Mouse (Mus musculus) heart, adult 2 months (tissue): Measurements from ENCODE around the gene Fgr. TPM values are rescaled to one million over a fixed set of nuclear protein-coding genes. Genes with fewer than 3 reads are reported as not detected.

ENCODE experiments used
- DNase-seq, 2 experiments: peaks; one replicate each; pipeline ENCODE4 v3.0.0; 2021
- H3K27ac ChIP-seq: fragments of 200-600 bp; 2 replicates; pipeline ENCODE4 v1.8.1; 2022
- H3K27me3 ChIP-seq: fragments of 200-500 bp; 2 replicates; pipeline ENCODE4 v1.6.1; 2012; ENCODE audit warnings: mild to moderate bottlenecking, low read length, inconsistent platforms, mixed read lengths; ENCODE audit not compliant: control insufficient read depth, insufficient read depth
- H3K36me3 ChIP-seq: fragments of 200-500 bp; 2 replicates; pipeline ENCODE4 v1.6.1; 2012; ENCODE audit warnings: low read length, inconsistent platforms; ENCODE audit not compliant: control insufficient read depth, insufficient read depth
- H3K4me1 ChIP-seq: fragments of 200-500 bp; 2 replicates; pipeline ENCODE4 v1.6.1; 2011; ENCODE audit warnings: low read length; ENCODE audit not compliant: control insufficient read depth, insufficient read depth
- H3K4me3 ChIP-seq: fragments of 200-600 bp; 2 replicates; pipeline ENCODE4 v1.8.1; 2022
- H3K79me2 ChIP-seq: fragments of 200-500 bp; replicated peaks from 2 replicates; pipeline ENCODE4 v1.6.1; 2012; ENCODE audit warnings: mild to moderate bottlenecking, inconsistent platforms, low read length, moderate library complexity, mixed read lengths; ENCODE audit not compliant: control insufficient read depth, insufficient read depth
- H3K9ac ChIP-seq: fragments of 200-500 bp; 2 replicates; pipeline ENCODE4 v1.6.1; 2012; ENCODE audit warnings: low read depth, mild to moderate bottlenecking, control low read depth, inconsistent platforms, low read length, mixed read lengths
- CTCF ChIP-seq: fragments of 200-600 bp; IDR thresholded peaks from 2 replicates; pipeline ENCODE4 v1.8.1; 2022; ENCODE audit warnings: antibody characterized with exemption, mild to moderate bottlenecking, moderate library complexity
- EP300 ChIP-seq: fragments of 200-500 bp; IDR thresholded peaks from 2 replicates; pipeline ENCODE4 v1.6.1; 2011; ENCODE audit warnings: low read depth, low read length, control low read depth; ENCODE audit not compliant: insufficient read depth
- POLR2A ChIP-seq: fragments of 200-500 bp; IDR thresholded peaks from 2 replicates; pipeline ENCODE4 v1.6.1; 2011; ENCODE audit warnings: mild to moderate bottlenecking, low read depth, low read length, control low read depth; ENCODE audit not compliant: insufficient read depth
- WGBS: fragments of 180-500 bp; shearing (Covaris S2); methylation state at CpG from one replicate; pipeline ENCODE4 v1.1.7; 2018; 5-methylcytosine and 5-hydroxymethylcytosine counted together
- intact Hi-C: fragments of 180-260 bp; cut with DNase I; formaldehyde crosslinking; loops from one replicate; pipeline ENCODE4 v1.15.1; 2025
- polyA plus RNA-seq: library from polyadenylated mRNA; depleted of rRNA; stranded (reverse); fragments of >200 nt; gene quantifications from 2 replicates; pipeline ENCODE4 v1.2.3, GENCODE M21; 2012
- total RNA-seq, 2 experiments: library from RNA; stranded (reverse); gene quantifications; 2 replicates each; pipeline ENCODE4 v1.2.3; 2021

The Fgr gene
- total and polyA plus RNA-seq, 3 experiments: 0.43 to 1.7 (median 0.47) TPM

DNA sequence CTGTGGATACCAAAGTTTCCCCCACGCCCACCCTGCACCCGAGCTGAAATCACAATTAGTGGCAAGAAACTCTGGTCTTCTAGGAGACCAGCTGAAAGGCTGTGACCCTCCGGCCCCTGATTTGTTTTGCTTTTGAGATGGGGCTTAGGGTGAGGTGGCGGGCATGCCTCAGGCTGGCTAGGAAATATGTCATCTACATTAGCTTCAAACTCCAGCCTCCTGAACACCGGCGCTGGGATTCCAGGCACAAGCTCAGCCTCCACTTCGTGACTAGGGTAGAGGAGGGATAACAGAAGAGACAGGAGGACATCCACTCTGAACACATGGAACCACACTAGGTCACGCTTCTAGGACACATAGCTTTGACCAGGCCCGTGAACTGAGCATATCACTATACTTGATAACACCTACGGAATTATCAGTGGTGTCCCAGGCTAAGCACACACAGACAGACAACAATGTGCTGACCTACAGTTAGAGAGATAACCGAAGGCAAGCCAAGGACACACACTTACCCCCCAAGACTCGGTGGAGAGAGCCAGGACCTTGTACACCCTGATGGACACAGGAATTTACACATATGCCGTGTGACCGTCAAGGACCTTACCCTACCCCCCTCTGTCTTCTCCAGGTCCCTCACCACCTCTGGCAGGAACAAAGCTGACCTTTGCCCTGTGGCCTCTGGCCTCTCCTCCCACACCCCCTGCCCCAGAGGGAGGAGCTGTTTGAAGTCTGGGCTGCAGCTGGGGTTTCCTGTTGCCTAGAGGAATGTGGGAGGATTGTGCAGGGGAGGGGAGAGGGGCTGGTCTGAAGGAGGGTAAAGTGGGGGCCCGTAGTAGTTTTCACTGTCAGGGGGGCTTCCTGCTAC is 33.9 kb downstream of the Fgr start:
- intact Hi-C loops: loop anchor here (2.0 kb wide), 1 partner anchor 205 kb away; the partner anchor contains the start of genes Cd164l2 and Gpr3
- H3K4me3 ChIP-seq: no peak overlapping the region
- DNase-seq: no peak
- no peaks in the 10 kb centered on the region for H3K79me2 ChIP-seq
- TF ChIP-seq EP300: no peak
- TF ChIP-seq CTCF: no peak
- no peak for TF ChIP-seq POLR2A
- H3K27ac ChIP-seq: no peak overlapping the region
- H3K36me3 ChIP-seq: no peaks in the 10 kb centered on the region
- peaks cover 3% of the 10 kb centered on the region for H3K4me1 ChIP-seq
- H3K9ac ChIP-seq: no peak overlapping the region
- no peaks in the 10 kb centered on the region for H3K27me3 ChIP-seq
- 53% methylated on average over 15 of the region's 15 CpGs for WGBS

DNA sequence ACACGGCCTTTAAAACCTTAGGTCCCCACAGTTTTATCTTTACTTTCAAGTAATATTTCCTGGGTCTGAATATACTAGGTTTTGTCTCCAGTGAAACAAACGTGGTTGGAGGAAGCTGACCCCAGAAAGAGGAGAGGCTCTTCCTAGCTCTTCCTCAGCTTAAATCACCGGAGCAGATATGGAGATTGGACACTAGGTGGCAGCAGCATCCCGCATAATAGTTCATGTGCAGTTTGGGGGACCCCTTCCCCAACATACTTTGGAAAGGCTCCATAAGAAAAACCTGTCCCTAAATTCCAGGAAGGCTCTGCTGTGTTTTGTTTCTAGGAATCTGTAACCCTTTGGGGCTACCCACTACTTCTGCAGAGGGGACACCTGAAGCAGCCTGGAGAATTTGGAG is 35.2 kb downstream of the Fgr start:
- WGBS: 2% methylated on average over 4 of the region's 4 CpGs
- Histone ChIP-seq H3K27ac (no peak overlapping the region), H3K9ac (no peak overlapping the region), H3K79me2 (no peaks in the 10 kb centered on the region), H3K4me1 (peaks cover 3% of the 10 kb centered on the region), H3K36me3 (no peaks in the 10 kb centered on the region), H3K27me3 (no peaks in the 10 kb centered on the region), H3K4me3 (no peak overlapping the region)
- intact Hi-C loops: loop anchor here (1.0 to 2.0 kb wide), 2 partner anchors 204 to 288 kb away; partner anchors contain the start of genes Cd164l2 and Gpr3
- TF ChIP-seq POLR2A (no peak), CTCF (peak; percentile 90), EP300 (peak; percentile 87)
- DNase-seq: peak; percentile 49 to 78

DNA sequence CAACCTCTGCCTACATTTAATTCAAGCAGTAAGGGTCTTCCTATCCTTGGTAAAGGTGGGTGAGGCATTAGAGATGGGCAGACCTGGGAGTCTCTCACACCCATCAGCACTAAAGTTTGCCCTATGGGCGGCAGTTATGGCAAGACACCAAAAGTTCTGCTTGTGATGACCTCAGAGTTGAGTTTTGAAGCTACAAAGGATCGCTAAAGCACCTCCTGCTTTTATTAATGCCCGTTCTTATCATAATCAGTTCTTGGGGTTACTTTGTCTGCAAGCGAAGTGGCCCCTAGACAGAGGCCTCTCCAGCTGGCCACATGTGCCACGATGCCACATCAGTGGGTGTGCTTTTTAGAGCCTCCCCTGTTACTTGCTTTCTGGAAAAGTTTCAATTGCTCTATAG is 35.8 kb downstream of the Fgr start:
- WGBS: 65% methylated on average over 5 of the region's 5 CpGs
- H3K36me3 ChIP-seq: no peaks in the 10 kb centered on the region
- peaks cover 3% of the 10 kb centered on the region for H3K4me1 ChIP-seq
- no peak for TF ChIP-seq CTCF
- TF ChIP-seq EP300: no peak
- no peak for TF ChIP-seq POLR2A
- no peaks in the 10 kb centered on the region for H3K79me2 ChIP-seq
- no peak overlapping the region for H3K27ac ChIP-seq
- H3K9ac ChIP-seq: no peak overlapping the region
- intact Hi-C loops: loop anchor here (1.0 to 5.0 kb wide), 3 partner anchors 193 to 288 kb away; partner anchors contain the start of genes Cd164l2 and Gpr3
- H3K27me3 ChIP-seq: no peaks in the 10 kb centered on the region
- DNase-seq: no peak
- H3K4me3 ChIP-seq: no peak overlapping the region

DNA sequence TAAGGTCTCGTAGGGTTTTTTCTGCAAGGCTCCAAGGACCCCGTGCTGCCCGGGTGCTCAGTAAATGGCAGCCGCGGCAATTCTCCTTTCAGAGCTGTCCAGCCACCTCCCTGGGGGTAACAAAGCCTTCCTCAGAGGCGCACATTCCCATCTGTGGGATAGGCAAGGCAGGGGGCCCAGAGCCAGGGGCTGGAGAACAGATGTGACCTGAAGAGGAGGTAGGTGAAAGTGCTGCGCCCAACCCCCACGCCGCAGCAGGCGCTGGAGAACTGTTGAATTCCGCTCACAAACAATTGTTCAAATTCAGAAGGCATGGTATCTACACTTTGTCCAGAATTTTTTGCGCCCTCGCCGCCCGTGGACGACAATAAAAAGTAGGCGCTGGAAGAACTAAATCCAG is 36.7 kb downstream of the Fgr start:
- H3K27ac ChIP-seq: peak overlapping the region; percentile 96
- H3K27me3 ChIP-seq: no peaks in the 10 kb centered on the region
- intact Hi-C loops: loop anchor here (1.0 to 5.0 kb wide), 3 partner anchors 28 to 192 kb away; no protein-coding TSS in a partner anchor
- WGBS: 6% methylated on average over 17 of the region's 17 CpGs
- no peaks in the 10 kb centered on the region for H3K79me2 ChIP-seq
- H3K9ac ChIP-seq: 0 out of 2 replicates have a peak overlapping the region, but pooled peaks have one; percentile 32
- H3K36me3 ChIP-seq: no peaks in the 10 kb centered on the region
- H3K4me1 ChIP-seq: peaks cover 5% of the 10 kb centered on the region
- H3K4me3 ChIP-seq: peak overlapping the region; percentile 99
- TF ChIP-seq CTCF (no peak), POLR2A (no peak), EP300 (no peak)
- DNase-seq: peak; percentile 36 to 43

DNA sequence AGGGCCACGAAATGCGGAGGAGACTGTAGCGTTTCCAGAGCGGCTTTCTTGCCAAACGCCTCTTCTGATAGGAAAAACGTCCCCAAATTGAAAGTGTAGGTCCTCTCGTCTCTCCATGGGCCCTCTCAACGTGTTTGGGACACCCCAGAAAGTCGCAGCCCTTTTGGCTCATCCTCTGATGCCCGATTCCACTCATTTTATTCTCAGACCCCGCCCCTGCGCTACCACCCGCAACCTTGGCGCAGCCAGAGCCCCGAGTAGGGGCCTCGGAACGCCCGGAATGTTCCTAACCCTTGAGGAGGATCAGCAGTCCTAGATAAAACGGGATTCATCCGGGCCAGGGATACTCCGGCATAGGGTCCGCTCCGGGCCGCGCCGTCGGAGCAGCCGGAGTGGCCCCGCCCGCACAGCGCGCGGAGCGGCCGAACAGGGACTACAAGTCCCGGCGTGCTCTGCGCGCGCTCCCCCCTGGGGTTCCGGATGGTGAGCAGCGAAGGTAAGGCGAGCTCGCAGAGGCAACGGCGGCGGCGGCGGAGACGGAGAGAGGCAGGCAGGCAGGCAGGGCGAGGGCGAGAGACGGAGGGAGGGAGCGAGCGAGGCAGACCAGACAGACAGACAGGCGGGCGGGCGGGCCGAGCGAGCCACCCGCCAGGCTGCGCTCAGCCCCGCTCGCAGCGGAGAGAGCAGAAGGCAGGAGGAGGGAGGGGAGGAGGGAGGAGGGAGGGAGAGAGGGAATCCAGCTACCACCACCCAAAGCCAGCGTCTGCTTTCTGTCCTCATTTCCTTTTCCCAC is 37.3 kb downstream of the Fgr start, which contains the start of gene Ahdc1:
Gene Ahdc1 (plus strand): TSS at position 233 of the 793 bp plus-strand sequence.
- no peaks in the 10 kb centered on the region for H3K36me3 ChIP-seq
- no peaks in the 10 kb centered on the region for H3K79me2 ChIP-seq
- H3K4me3 ChIP-seq: peak within 1 kb of the TSS; percentile 99
- TF ChIP-seq EP300 (no peak), POLR2A (peak; percentile 77)
- peak within 1 kb of the TSS; percentile 96 for H3K27ac ChIP-seq
- H3K4me1 ChIP-seq: peaks cover 5% of the 10 kb centered on the region
- peak; percentile 95 to 96 for DNase-seq
- peak within 1 kb of the TSS; percentile 95 for H3K9ac ChIP-seq
- no peaks in the 10 kb centered on the region for H3K27me3 ChIP-seq
- 1% methylated on average over 62 of the region's 66 CpGs for WGBS
- intact Hi-C loops: loop anchor here (1.0 to 5.0 kb wide), 3 partner anchors 27 to 191 kb away; no protein-coding TSS in a partner anchor
